Mouse (Mus musculus): ENCODE results near the gene Ahnak2. TPM values are rescaled to one million over a fixed set of nuclear protein-coding genes. Genes with fewer than 3 reads are reported as not detected.

Gene Ahnak2
- polyA plus RNA-seq, 1 experiment from 2014 or later, result 0.50 TPM

- DNase-seq (ENCODE audit: low spot score), result no peak
- H3K9me3 ChIP-seq (replicated peaks; ENCODE audit: low read length), result no peaks in the 10 kb centered on the region
- no peak overlapping the region for H3K4me2 ChIP-seq (ENCODE audit: low read length)
- H3K36me3 ChIP-seq (ENCODE audit: insufficient read depth, low read length), result no peaks in the 10 kb centered on the region
- no peak for ATAC-seq (replicated peaks; ENCODE audit: low FRiP score, low read depth)
- WGBS, result 79% methylated on average over 5 of the region's 5 CpGs
- no peaks in the 10 kb centered on the region for H3K27me3 ChIP-seq (ENCODE audit: insufficient read depth, low read length)
- H3K4me3 ChIP-seq (replicated peaks; ENCODE audit: low read depth, low read length), result no peak overlapping the region
- no peak overlapping the region for H3K27ac ChIP-seq
- no peak for TF ChIP-seq CTCF (IDR thresholded peaks at IDR 0.05; ENCODE audit: low read depth)
- H3K9ac ChIP-seq (ENCODE audit: low read depth, low read length), result no peak overlapping the region
- no peaks in the 10 kb centered on the region for H3K4me1 ChIP-seq (replicated peaks; ENCODE audit: insufficient read depth, low read length)
Observed at GRCm38 (mm10) chr12:112764141-112764540, 38.3 kb downstream of the Ahnak2 start.

GRCm38 (mm10) chr12:112763176-112763575 is 39.3 kb downstream of the Ahnak2 start:
- no peak for TF ChIP-seq CTCF (IDR thresholded peaks at IDR 0.05; ENCODE audit: low read depth)
- no peak for DNase-seq (ENCODE audit: low spot score)

GRCm38 (mm10) chr12:112762018-112762417 is 40.4 kb downstream of the Ahnak2 start:
- no peak for DNase-seq (ENCODE audit: low spot score)
- Histone ChIP-seq H3K36me3 (ENCODE audit: insufficient read depth, low read length) (no peaks in the 10 kb centered on the region), H3K9ac (ENCODE audit: low read depth, low read length) (no peak overlapping the region), H3K27ac (no peak overlapping the region), H3K4me1 (replicated peaks; ENCODE audit: insufficient read depth, low read length) (no peaks in the 10 kb centered on the region), H3K4me2 (ENCODE audit: low read length) (no peak overlapping the region), H3K9me3 (replicated peaks; ENCODE audit: low read length) (no peaks in the 10 kb centered on the region), H3K27me3 (ENCODE audit: insufficient read depth, low read length) (no peaks in the 10 kb centered on the region), H3K4me3 (replicated peaks; ENCODE audit: low read depth, low read length) (no peak overlapping the region)
- no peak for ATAC-seq (replicated peaks; ENCODE audit: low FRiP score, low read depth)
- TF ChIP-seq CTCF (IDR thresholded peaks at IDR 0.05; ENCODE audit: low read depth), result no peak
- 91% methylated on average over 3 of the region's 3 CpGs for WGBS

More at GRCm38 (mm10) chr12:112763176-112763575, 39.3 kb downstream of the Ahnak2 start:
- Histone ChIP-seq H3K4me3 (replicated peaks; ENCODE audit: low read depth, low read length) (no peak overlapping the region), H3K9me3 (replicated peaks; ENCODE audit: low read length) (no peaks in the 10 kb centered on the region), H3K4me1 (replicated peaks; ENCODE audit: insufficient read depth, low read length) (no peaks in the 10 kb centered on the region), H3K27ac (no peak overlapping the region), H3K9ac (ENCODE audit: low read depth, low read length) (no peak overlapping the region), H3K36me3 (ENCODE audit: insufficient read depth, low read length) (no peaks in the 10 kb centered on the region), H3K4me2 (ENCODE audit: low read length) (no peak overlapping the region), H3K27me3 (ENCODE audit: insufficient read depth, low read length) (no peaks in the 10 kb centered on the region)
- ATAC-seq (replicated peaks; ENCODE audit: low FRiP score, low read depth), result no peak
- 80% methylated on average over 4 of the region's 4 CpGs for WGBS

GRCm38 (mm10) chr12:112761411-112761810 is 41.0 kb downstream of the Ahnak2 start:
- Histone ChIP-seq H3K9me3 (replicated peaks; ENCODE audit: low read length) (no peaks in the 10 kb centered on the region), H3K9ac (ENCODE audit: low read depth, low read length) (no peak overlapping the region), H3K4me3 (replicated peaks; ENCODE audit: low read depth, low read length) (no peak overlapping the region), H3K27me3 (ENCODE audit: insufficient read depth, low read length) (no peaks in the 10 kb centered on the region), H3K36me3 (ENCODE audit: insufficient read depth, low read length) (no peaks in the 10 kb centered on the region), H3K4me1 (replicated peaks; ENCODE audit: insufficient read depth, low read length) (no peaks in the 10 kb centered on the region), H3K4me2 (ENCODE audit: low read length) (no peak overlapping the region), H3K27ac (no peak overlapping the region)
- DNase-seq (ENCODE audit: low spot score), result no peak
- WGBS, result 87% methylated on average over 4 of the region's 4 CpGs
- TF ChIP-seq CTCF (IDR thresholded peaks at IDR 0.05; ENCODE audit: low read depth), result no peak
- ATAC-seq (replicated peaks; ENCODE audit: low FRiP score, low read depth), result no peak

- Histone ChIP-seq H3K27me3 (ENCODE audit: insufficient read depth, low read length) (no peaks in the 10 kb centered on the region), H3K9me3 (replicated peaks; ENCODE audit: low read length) (no peaks in the 10 kb centered on the region), H3K36me3 (ENCODE audit: insufficient read depth, low read length) (no peaks in the 10 kb centered on the region), H3K27ac (no peak within 1 kb of the TSS), H3K4me1 (replicated peaks; ENCODE audit: insufficient read depth, low read length) (no peaks in the 10 kb centered on the region), H3K4me2 (ENCODE audit: low read length) (no peak within 1 kb of the TSS), H3K4me3 (replicated peaks; ENCODE audit: low read depth, low read length) (no peak within 1 kb of the TSS), H3K9ac (ENCODE audit: low read depth, low read length) (no peak within 1 kb of the TSS)
- 47% methylated on average over 4 of the region's 4 CpGs for WGBS
- no peak for TF ChIP-seq CTCF (IDR thresholded peaks at IDR 0.05; ENCODE audit: low read depth)
- ATAC-seq (replicated peaks; ENCODE audit: low FRiP score, low read depth) (no peak), DNase-seq (ENCODE audit: low spot score) (no peak)
Observed at GRCm38 (mm10) chr12:112760154-112760926, 42.1 kb downstream of the Ahnak2 start, which contains the start of gene Pld4. Gene Pld4, plus strand, starts transcription at chr12:112760655.

GRCm38 (mm10) chr12:112759471-112759870 is 43.0 kb downstream of the Ahnak2 start:
- DNase-seq (ENCODE audit: low spot score) (no peak), ATAC-seq (replicated peaks; ENCODE audit: low FRiP score, low read depth) (no peak)
- H3K4me1 ChIP-seq (replicated peaks; ENCODE audit: insufficient read depth, low read length), result no peaks in the 10 kb centered on the region
- WGBS, result 91% methylated on average over 3 of the region's 3 CpGs
- H3K9me3 ChIP-seq (replicated peaks; ENCODE audit: low read length), result no peaks in the 10 kb centered on the region
- H3K9ac ChIP-seq (ENCODE audit: low read depth, low read length), result no peak overlapping the region
- H3K27ac ChIP-seq, result no peak overlapping the region
- no peak overlapping the region for H3K4me3 ChIP-seq (replicated peaks; ENCODE audit: low read depth, low read length)
- H3K4me2 ChIP-seq (ENCODE audit: low read length), result no peak overlapping the region
- no peaks in the 10 kb centered on the region for H3K36me3 ChIP-seq (ENCODE audit: insufficient read depth, low read length)
- no peak for TF ChIP-seq CTCF (IDR thresholded peaks at IDR 0.05; ENCODE audit: low read depth)
- no peaks in the 10 kb centered on the region for H3K27me3 ChIP-seq (ENCODE audit: insufficient read depth, low read length)
